Mouse (Mus musculus) c-Kit-negative CD71-positive TER-119-positive erythroid progenitor cells, embryonic 14.5 days (primary cell): ENCODE data around the gene Surf4.
A peak's percentile ranks its signal among the peaks of the same experiment; 100 is the strongest.

Source experiments
- DNase-seq: peaks from one replicate; pipeline ENCODE4 v3.0.0-alpha.2; 2013; ENCODE audit warnings: low read depth, low spot score

The Surf4 gene

GRCm38 (mm10) chr2:26930390-26930789 lies 3.3 kb downstream of the Surf4 start:
- peak; percentile 71 for DNase-seq

GRCm38 (mm10) chr2:26927745-26928476 lies 5.8 kb downstream of the Surf4 start:
- no peak for DNase-seq

GRCm38 (mm10) chr2:26921784-26922183 lies 11.9 kb downstream of the Surf4 start:
- no peak for DNase-seq

GRCm38 (mm10) chr2:26920190-26920855 lies 13.4 kb downstream of the Surf4 start:
- DNase-seq: no peak

GRCm38 (mm10) chr2:26919684-26920083 lies 14.0 kb downstream of the Surf4 start:
- no peak for DNase-seq

GRCm38 (mm10) chr2:26916738-26917137 lies 17.0 kb downstream of the Surf4 start:
- no peak for DNase-seq

GRCm38 (mm10) chr2:26915927-26916728 lies 17.6 kb downstream of the Surf4 start, which contains the start of the genes Surf2 and Surf1:
TSS of gene Surf2 (plus strand) at chr2:26916367.
TSS of gene Surf1 (minus strand) at chr2:26916530.
- no peak for DNase-seq

GRCm38 (mm10) chr2:26914148-26914941 lies 19.4 kb downstream of the Surf4 start:
- no peak for DNase-seq

GRCm38 (mm10) chr2:26913416-26914147 lies 20.1 kb downstream of the Surf4 start:
- DNase-seq: no peak

GRCm38 (mm10) chr2:26912253-26912770 lies 21.4 kb downstream of the Surf4 start:
- DNase-seq: no peak

GRCm38 (mm10) chr2:26910994-26911765 lies 22.5 kb downstream of the Surf4 start:
- no peak for DNase-seq

GRCm38 (mm10) chr2:26910124-26910993 lies 23.4 kb downstream of the Surf4 start, which contains the start of the genes Med22 and Rpl7a:
TSS of gene Med22 (minus strand) at chr2:26910677.
TSS of gene Rpl7a (plus strand) at chr2:26910764.
- DNase-seq: peak; percentile 99

GRCm38 (mm10) chr2:26909387-26909784 lies 24.3 kb downstream of the Surf4 start:
- no peak for DNase-seq

- DNase-seq: no peak
Observed at GRCm38 (mm10) chr2:26908710-26909386, 24.9 kb downstream of the Surf4 start.

GRCm38 (mm10) chr2:26907109-26907508 lies 26.6 kb downstream of the Surf4 start:
- no peak for DNase-seq

GRCm38 (mm10) chr2:26906431-26906830 lies 27.3 kb downstream of the Surf4 start:
- DNase-seq: no peak

- DNase-seq: no peak
Observed at GRCm38 (mm10) chr2:26905936-26906335, 27.8 kb downstream of the Surf4 start.

GRCm38 (mm10) chr2:26903311-26903710 lies 30.4 kb downstream of the Surf4 start:
- DNase-seq: no peak
